Mouse (Mus musculus): ENCODE data around the gene Haus2.

The Haus2 gene

GRCm38 (mm10) chr2:120663491-120664154 lies 54.4 kb downstream of the Haus2 start:
- no peak for DNase-seq (ENCODE audit: low read depth, low spot score)

GRCm38 (mm10) chr2:120667446-120667845 lies 58.3 kb downstream of the Haus2 start:
- DNase-seq (ENCODE audit: low read depth, low spot score) = no peak

DNA sequence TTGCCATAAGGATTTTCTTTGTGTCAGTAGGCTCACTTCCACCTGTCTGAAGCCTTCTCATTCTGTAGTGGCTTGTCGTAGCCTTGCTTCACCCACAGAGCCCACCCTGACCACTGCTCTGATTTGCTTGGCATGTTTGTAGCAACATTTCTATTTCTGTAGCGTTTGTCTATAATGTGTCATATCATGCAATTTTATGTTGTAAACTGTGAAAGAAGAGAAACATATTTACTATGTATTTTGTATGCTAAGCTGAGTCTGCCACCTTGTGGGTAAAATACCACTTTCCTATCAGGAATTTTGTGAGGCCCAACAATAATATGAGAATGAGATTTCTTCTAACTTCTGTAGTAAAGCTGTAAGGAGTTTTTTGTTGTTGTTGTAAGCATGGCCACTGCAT lies 61.1 kb downstream of the Haus2 start:
- DNase-seq (ENCODE audit: low read depth, low spot score) = no peak

All from mesoderm, embryonic 11.5 days (tissue).